ENCODE assay signal across 8 mouse cellular contexts in the genomic region with DNA sequence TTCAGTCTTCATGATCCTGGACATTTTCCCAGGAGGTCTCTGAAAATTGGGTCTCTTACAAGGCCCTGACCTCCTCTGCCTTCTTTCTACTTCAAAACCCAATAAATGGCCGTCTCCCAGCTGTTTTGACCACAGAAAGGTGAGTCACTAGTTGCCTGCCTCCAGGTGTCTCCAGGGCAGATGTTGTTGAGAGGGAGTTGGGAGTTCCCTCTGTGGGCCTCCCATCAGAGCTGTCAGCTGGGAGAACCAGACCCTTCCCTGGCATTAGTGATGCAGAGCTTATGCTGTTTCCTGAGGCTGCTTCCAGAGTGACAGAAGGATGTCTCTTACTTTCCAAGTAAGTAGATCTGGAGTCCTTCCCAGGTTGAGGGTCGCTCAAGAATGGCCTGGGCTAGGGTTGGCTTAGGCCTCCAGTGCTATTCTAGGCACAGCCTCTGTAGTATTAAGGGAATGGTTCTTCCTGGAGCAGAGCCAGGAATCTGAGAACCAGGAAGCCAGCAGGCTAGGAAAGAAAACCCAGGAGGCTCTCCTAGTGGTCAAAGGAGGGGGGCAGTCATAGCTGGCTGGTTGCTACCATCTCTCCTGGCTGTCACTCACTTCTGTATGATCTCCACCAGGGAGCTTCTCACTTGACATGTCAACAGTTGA. TPM values are rescaled to one million over a fixed set of nuclear protein-coding genes. Genes with fewer than 3 reads are reported as not detected.
DNase-seq lines count a peak whose midpoint lies in the region; ATAC-seq lines count a peak whose summit lies in the region.

No protein-coding gene starts in this region.

- H3K4me3 ChIP-seq in forebrain, embryonic 10.5 days = peak overlapping the region; percentile 79
- peak overlapping the region; percentile 68 for H3K4me3 ChIP-seq in midbrain, embryonic 14.5 days (replicated peaks; ENCODE audit: low read depth, low read length)

- no peak overlapping the region for H3K27ac ChIP-seq in forebrain, embryonic 10.5 days
- H3K27ac ChIP-seq in midbrain, embryonic 14.5 days (replicated peaks; ENCODE audit: low read depth, low read length) = 0 out of 2 replicates have a peak overlapping the region, but pooled peaks have one; percentile 2

- peak; percentile 86 for DNase-seq in 3T3-L1 (ENCODE audit: low read depth, low spot score)
- DNase-seq in Muller cell, postnatal 12 days (ENCODE audit: inconsistent ontology term) = peak; percentile 41
- no peak for DNase-seq in forebrain, embryonic 10.5 days (ENCODE audit: extremely low spot score, low spot score)
- peak; percentile 84 to 85 for DNase-seq in heart, postnatal 10 days
- DNase-seq in kidney, postnatal 25 days = peak; percentile 78 to 79
- peak; percentile 24 for DNase-seq in midbrain, embryonic 14.5 days
- no peak for DNase-seq in spleen, adult 12 weeks (ENCODE audit: low spot score)
- DNase-seq in spleen, postnatal 14 days (ENCODE audit: low spot score in 2 of 2) = no peak

- H3K9me3 ChIP-seq in forebrain, embryonic 10.5 days = no peaks in the 10 kb centered on the region
- H3K9me3 ChIP-seq in midbrain, embryonic 14.5 days (ENCODE audit: control insufficient read depth, low read length) = no peaks in the 10 kb centered on the region

- peaks cover 30% of the 10 kb centered on the region for H3K36me3 ChIP-seq in forebrain, embryonic 10.5 days (replicated peaks)
- peaks cover 27% of the 10 kb centered on the region for H3K36me3 ChIP-seq in midbrain, embryonic 14.5 days (ENCODE audit: control insufficient read depth, insufficient read depth, low read length)

- peak overlapping the region; percentile 66 for H3K4me2 ChIP-seq in midbrain, embryonic 14.5 days (ENCODE audit: low read length)

- H3K4me1 ChIP-seq in forebrain, embryonic 10.5 days = peaks cover 53% of the 10 kb centered on the region
- peaks cover 52% of the 10 kb centered on the region for H3K4me1 ChIP-seq in midbrain, embryonic 14.5 days (ENCODE audit: control insufficient read depth, insufficient read depth, low read length)

- H3K9ac ChIP-seq in midbrain, embryonic 14.5 days (replicated peaks; ENCODE audit: low read length) = peak overlapping the region; percentile 99

- 88% methylated on average over 2 of the region's 2 CpGs for WGBS in forebrain, embryonic 10.5 days
- WGBS in midbrain, embryonic 14.5 days = 76% methylated on average over 2 of the region's 2 CpGs

- peaks cover 55% of the 10 kb centered on the region for H3K27me3 ChIP-seq in forebrain, embryonic 10.5 days (ENCODE audit: poor library complexity, severe bottlenecking)
- no peaks in the 10 kb centered on the region for H3K27me3 ChIP-seq in midbrain, embryonic 14.5 days (ENCODE audit: control insufficient read depth, insufficient read depth, low read length)

- ATAC-seq in midbrain, embryonic 14.5 days (ENCODE audit: low FRiP score, low TSS enrichment) = no peak

- intact Hi-C loops in heart, postnatal 10 days (cut with DNase I) = loop anchor here (5.0 to 10.0 kb wide), 2 partner anchors 106 to 298 kb away; partner anchors contain the start of gene Map1lc3a

RNA-seq across cellular contexts. Expression of gene Trp53inp2, which starts 2.1 kb away (rescaled TPM):
- 28.9 and 33.7 TPM in 2 replicates for polyA plus RNA-seq in forebrain, embryonic 10.5 days (2016; fragmentation: Nextera tagmentation; extraction: Ambion mirVana)
- total RNA-seq in heart, postnatal 10 days (2021) = 100 to 1,000 TPM; 574 to 575 TPM
- polyA plus RNA-seq in midbrain, embryonic 14.5 days (2014; fragmentation: Nextera tagmentation; extraction: Ambion mirVana) = 82.5 and 98.6 TPM in 2 replicates

RNA-seq across cellular contexts. Expression of gene Pigu, which starts 25.7 kb away (rescaled TPM):
- polyA plus RNA-seq in forebrain, embryonic 10.5 days (2016; fragmentation: Nextera tagmentation; extraction: Ambion mirVana) = 52.6 and 56.5 TPM in 2 replicates
- total RNA-seq in heart, postnatal 10 days (2021) = 10 to 100 TPM; 36.1 to 38.3 TPM
- polyA plus RNA-seq in midbrain, embryonic 14.5 days (2014; fragmentation: Nextera tagmentation; extraction: Ambion mirVana) = 63.5 and 65.8 TPM in 2 replicates

Comparison
In these comparisons a context has a peak if more than half of its experiments do, and no peak if none do; other contexts are left out.
1. DNase-seq: peak in 3T3-L1 (single experiment), Muller cell, postnatal 12 days (single experiment), heart, postnatal 10 days (2 of 2), kidney, postnatal 25 days (2 of 2) and midbrain, embryonic 14.5 days (single experiment); none in forebrain, embryonic 10.5 days (single experiment), spleen, adult 12 weeks (single experiment) and spleen, postnatal 14 days (0 of 2).